Mouse (Mus musculus) heart, embryonic 15.5 days (tissue): ENCODE measurements at regions not wholly inside any gene's neighbourhood (a gene's known extent, or its start where the extent isn't known, plus 50 kb on each side); places are given as distances from the start of the nearest gene placed in this dataset.

Experiments used
- ATAC-seq: fragments of 200-750 bp; cut with Nextera tagmentation; replicated peaks from 2 replicates; pipeline ENCODE4 v1.8.0; 2017; ENCODE audit warnings: low read depth, moderate TSS enrichment; ENCODE audit not compliant: insufficient number of reproducible peaks, insufficient read depth, low FRiP score
- H3K27ac ChIP-seq: fragments of 300-500 bp; sonication (generic); 2 replicates; pipeline ENCODE4 v1.5.1; 2015; ENCODE audit warnings: mild to moderate bottlenecking, inconsistent platforms
- H3K27me3 ChIP-seq: fragments of 300-500 bp; sonication (generic); 2 replicates; pipeline ENCODE4 v1.6.1; 2015; ENCODE audit warnings: inconsistent platforms
- H3K36me3 ChIP-seq: fragments of 300-500 bp; sonication (generic); 2 replicates; pipeline ENCODE4 v1.6.1; 2015; ENCODE audit warnings: mild to moderate bottlenecking, inconsistent platforms
- H3K4me1 ChIP-seq: fragments of 300-500 bp; sonication (generic); replicated peaks from 2 replicates; pipeline ENCODE4 v1.6.1; 2015; ENCODE audit warnings: inconsistent platforms
- H3K4me2 ChIP-seq: fragments of 300-500 bp; sonication (generic); 2 replicates; pipeline ENCODE4 v1.6.1; 2015; ENCODE audit warnings: inconsistent platforms, mild to moderate bottlenecking, moderate library complexity
- H3K4me3 ChIP-seq: fragments of 300-500 bp; sonication (generic); 2 replicates; pipeline ENCODE4 v1.5.1; 2015; ENCODE audit warnings: mild to moderate bottlenecking, inconsistent platforms
- H3K9ac ChIP-seq: fragments of 300-500 bp; sonication (generic); 2 replicates; pipeline ENCODE4 v1.6.1; 2015; ENCODE audit warnings: mild to moderate bottlenecking, inconsistent platforms
- H3K9me3 ChIP-seq: fragments of 300-500 bp; sonication (generic); replicated peaks from 2 replicates; pipeline ENCODE4 v1.6.1; 2016; ENCODE audit warnings: inconsistent platforms
- WGBS: fragments of 180-500 bp; shearing (Covaris S2); methylation state at CpG from one replicate; pipeline ENCODE4 v1.1.7; 2015; ENCODE audit warnings: mixed read lengths; 5-methylcytosine and 5-hydroxymethylcytosine counted together

- 70% methylated on average over 7 of the region's 7 CpGs for WGBS
- no peak overlapping the region for H3K4me3 ChIP-seq
- no peaks in the 10 kb centered on the region for H3K9me3 ChIP-seq
- H3K4me1 ChIP-seq = no peaks in the 10 kb centered on the region; the same call in 1 of the 2 replicates
- no peaks in the 10 kb centered on the region for H3K36me3 ChIP-seq
- no peak overlapping the region for H3K9ac ChIP-seq
- no peak overlapping the region for H3K4me2 ChIP-seq
- ATAC-seq = no peak
- no peak overlapping the region for H3K27ac ChIP-seq
- no peaks in the 10 kb centered on the region for H3K27me3 ChIP-seq
These were observed 192.1 kb upstream of the Veph1 start for GRCm38 (mm10) chr3:66488724-66489123.

GRCm38 (mm10) chr3:66486658-66487057 is 190.0 kb upstream of the Veph1 start:
- ATAC-seq = no peak
- Histone ChIP-seq H3K27me3 (no peaks in the 10 kb centered on the region), H3K4me2 (no peak overlapping the region), H3K4me1 (peaks cover 4% of the 10 kb centered on the region; the same call in 1 of the 2 replicates), H3K27ac (no peak overlapping the region), H3K4me3 (no peak overlapping the region), H3K9me3 (no peaks in the 10 kb centered on the region), H3K36me3 (no peaks in the 10 kb centered on the region), H3K9ac (no peak overlapping the region)

GRCm38 (mm10) chr3:66486184-66486583 is 189.5 kb upstream of the Veph1 start:
- H3K4me3 ChIP-seq = no peak overlapping the region

GRCm38 (mm10) chr3:66480718-66481117 is 184.1 kb upstream of the Veph1 start:
- 20% methylated on average over 6 of the region's 6 CpGs for WGBS
- peak; percentile 90 for ATAC-seq
- 0 out of 2 replicates have a peak overlapping the region, but pooled peaks have one; percentile 13 for H3K4me2 ChIP-seq
- H3K4me3 ChIP-seq = no peak overlapping the region
- H3K36me3 ChIP-seq = no peaks in the 10 kb centered on the region
- no peaks in the 10 kb centered on the region for H3K9me3 ChIP-seq
- no peak overlapping the region for H3K9ac ChIP-seq
- no peaks in the 10 kb centered on the region for H3K27me3 ChIP-seq
- H3K27ac ChIP-seq = peak overlapping the region; percentile 79
- H3K4me1 ChIP-seq = peaks cover 19% of the 10 kb centered on the region

More at GRCm38 (mm10) chr3:66486184-66486583, 189.5 kb upstream of the Veph1 start:
- no peaks in the 10 kb centered on the region for H3K27me3 ChIP-seq
- 57% methylated on average over 1 of the region's 1 CpGs for WGBS
- no peak for ATAC-seq
- no peaks in the 10 kb centered on the region for H3K9me3 ChIP-seq
- H3K4me2 ChIP-seq = no peak overlapping the region
- H3K4me1 ChIP-seq = peaks cover 6% of the 10 kb centered on the region
- no peak overlapping the region for H3K27ac ChIP-seq
- H3K36me3 ChIP-seq = no peaks in the 10 kb centered on the region
- no peak overlapping the region for H3K9ac ChIP-seq

- no peak for ATAC-seq
- Histone ChIP-seq H3K4me3 (no peak overlapping the region), H3K36me3 (no peaks in the 10 kb centered on the region), H3K27me3 (no peaks in the 10 kb centered on the region), H3K27ac (0 out of 2 replicates have a peak overlapping the region, but pooled peaks have one; percentile 79), H3K9me3 (no peaks in the 10 kb centered on the region), H3K4me2 (no peak overlapping the region), H3K4me1 (peaks cover 19% of the 10 kb centered on the region), H3K9ac (no peak overlapping the region)
- 48% methylated on average over 4 of the region's 4 CpGs for WGBS
These were observed 182.6 kb upstream of the Veph1 start for GRCm38 (mm10) chr3:66479266-66479665.

GRCm38 (mm10) chr3:66466321-66466720 is 169.7 kb upstream of the Veph1 start:
- H3K27ac ChIP-seq = no peak overlapping the region
- no peak overlapping the region for H3K4me2 ChIP-seq
- H3K4me3 ChIP-seq = no peak overlapping the region
- H3K4me1 ChIP-seq = no peaks in the 10 kb centered on the region
- H3K9ac ChIP-seq = no peak overlapping the region
- no peak for ATAC-seq
- H3K36me3 ChIP-seq = no peaks in the 10 kb centered on the region
- 77% methylated on average over 5 of the region's 5 CpGs for WGBS
- H3K27me3 ChIP-seq = no peaks in the 10 kb centered on the region
- no peaks in the 10 kb centered on the region for H3K9me3 ChIP-seq

GRCm38 (mm10) chr3:66465371-66465770 is 168.7 kb upstream of the Veph1 start:
- H3K4me1 ChIP-seq = no peaks in the 10 kb centered on the region
- H3K9ac ChIP-seq = no peak overlapping the region
- H3K36me3 ChIP-seq = no peaks in the 10 kb centered on the region
- ATAC-seq = no peak
- no peak overlapping the region for H3K27ac ChIP-seq
- no peaks in the 10 kb centered on the region for H3K9me3 ChIP-seq
- no peak overlapping the region for H3K4me3 ChIP-seq
- WGBS = 71% methylated on average over 1 of the region's 1 CpGs
- H3K27me3 ChIP-seq = no peaks in the 10 kb centered on the region
- H3K4me2 ChIP-seq = no peak overlapping the region

GRCm38 (mm10) chr3:66462341-66462740 is 165.7 kb upstream of the Veph1 start:
- ATAC-seq = no peak
- WGBS = 58% methylated on average over 1 of the region's 1 CpGs

GRCm38 (mm10) chr3:66446274-66447159 is 149.9 kb upstream of the Veph1 start:
- H3K27ac ChIP-seq = no peak overlapping the region
- no peak overlapping the region for H3K4me2 ChIP-seq
- no peaks in the 10 kb centered on the region for H3K4me1 ChIP-seq
- no peak overlapping the region for H3K9ac ChIP-seq
- H3K36me3 ChIP-seq = no peaks in the 10 kb centered on the region
- no peak for ATAC-seq
- H3K4me3 ChIP-seq = no peak overlapping the region
- H3K9me3 ChIP-seq = no peaks in the 10 kb centered on the region
- H3K27me3 ChIP-seq = no peaks in the 10 kb centered on the region
- WGBS = 83% methylated on average over 10 of the region's 10 CpGs

More at GRCm38 (mm10) chr3:66462341-66462740, 165.7 kb upstream of the Veph1 start:
- Histone ChIP-seq H3K36me3 (no peaks in the 10 kb centered on the region), H3K27me3 (no peaks in the 10 kb centered on the region), H3K4me2 (no peak overlapping the region), H3K9ac (no peak overlapping the region), H3K9me3 (no peaks in the 10 kb centered on the region), H3K27ac (no peak overlapping the region), H3K4me3 (no peak overlapping the region), H3K4me1 (no peaks in the 10 kb centered on the region)

- Histone ChIP-seq H3K4me1 (no peaks in the 10 kb centered on the region), H3K27ac (no peak overlapping the region), H3K27me3 (no peaks in the 10 kb centered on the region), H3K9ac (no peak overlapping the region), H3K36me3 (no peaks in the 10 kb centered on the region), H3K4me2 (no peak overlapping the region), H3K4me3 (no peak overlapping the region), H3K9me3 (no peaks in the 10 kb centered on the region)
- ATAC-seq = no peak
These were observed 136.6 kb upstream of the Veph1 start for GRCm38 (mm10) chr3:66433216-66433615.

- Histone ChIP-seq H3K4me2 (no peak overlapping the region), H3K4me1 (no peaks in the 10 kb centered on the region), H3K4me3 (no peak overlapping the region), H3K9ac (no peak overlapping the region), H3K36me3 (no peaks in the 10 kb centered on the region), H3K27ac (no peak overlapping the region), H3K27me3 (no peaks in the 10 kb centered on the region), H3K9me3 (no peaks in the 10 kb centered on the region)
- 74% methylated on average over 3 of the region's 3 CpGs for WGBS
- no peak for ATAC-seq
These were observed 133.6 kb upstream of the Veph1 start for GRCm38 (mm10) chr3:66430187-66430586.
